Mouse (Mus musculus) G1E (cell line): ENCODE data around the gene Rhog.

Experiments used
- POLR2AphosphoS5 ChIP-seq: IDR thresholded peaks from 2 replicates; pipeline ENCODE4 v1.6.1; 2012; ENCODE audit warnings: low read depth, low read length, inconsistent platforms; ENCODE audit not compliant: insufficient replicate concordance
- TAL1 ChIP-seq: conservative IDR thresholded peaks from 2 replicates; pipeline ENCODE4 v1.6.1; 2012; ENCODE audit warnings: low read depth, low read length, inconsistent platforms, mixed read lengths

DNA sequence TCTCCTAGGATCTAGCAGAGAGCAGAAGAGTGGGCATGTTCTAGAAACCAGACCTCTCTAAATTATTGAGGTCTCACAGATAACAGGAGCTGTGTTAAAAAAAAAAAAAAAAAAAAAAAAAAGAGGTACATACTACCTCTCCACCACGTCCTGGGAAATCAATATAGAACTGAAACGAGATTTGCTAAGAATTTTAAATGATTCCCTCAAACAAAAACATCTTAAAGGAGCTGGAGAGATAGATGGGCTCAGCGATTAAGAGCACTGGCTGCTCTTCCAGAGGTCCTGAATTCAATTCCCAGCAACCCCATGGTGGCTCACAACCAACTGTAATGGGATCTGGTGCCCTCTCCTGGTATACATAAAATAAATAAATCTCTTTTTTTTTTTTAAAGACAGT is 44.8 kb downstream of the Rhog start:
- no peak for TF ChIP-seq POLR2AphosphoS5
- TF ChIP-seq TAL1, result no peak
